Comparison of ENCODE assay signal across 16 mouse cellular contexts in the genomic region with DNA sequence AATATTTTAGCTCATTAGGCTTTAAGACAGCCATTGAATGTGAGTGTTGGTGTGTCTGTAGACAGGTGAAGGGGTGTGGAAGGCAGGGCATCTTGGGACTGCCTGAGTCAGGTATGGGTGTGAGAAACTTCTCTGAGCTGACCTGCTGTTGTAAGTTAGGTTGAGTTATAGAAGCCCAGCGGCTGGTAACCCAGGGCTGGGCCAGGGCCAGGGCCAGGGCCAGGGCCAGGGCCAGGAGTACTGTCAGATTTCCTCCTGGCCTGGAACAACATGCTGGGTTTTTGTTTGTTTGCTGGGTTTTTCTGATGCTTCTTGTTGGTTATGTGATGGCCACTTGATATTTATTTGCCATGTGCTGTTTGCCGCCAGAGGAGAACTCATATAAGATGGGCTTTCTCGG.
"Had no signal": no experiment of that assay in that cellular context is flagged by ENCODE, and none has a peak within 500 bp of the region (broad histone marks: within the 10 kb centered on the region; RNA-seq: fewer than 3 reads in every experiment).

No protein-coding gene starts in this region.

- H3K27ac ChIP-seq: neural tube, embryonic 13.5 days; neural tube, embryonic 15.5 days; stomach, embryonic 15.5 days; stomach, postnatal 0 days had no signal

- H3K4me3 ChIP-seq: neural tube, embryonic 13.5 days; neural tube, embryonic 15.5 days; stomach, embryonic 15.5 days had no signal

- DNase-seq: retina, postnatal 1 day; right cerebral cortex, adult 18-20 months; right cerebral cortex, postnatal 14 days; right cerebral cortex, postnatal 25 days; right cerebral cortex, postnatal 4 days; spleen, adult 18-20 months; thymus, adult 18-20 months; thymus, adult 2 months; thymus, postnatal 14 days; thymus, postnatal 25 days; thymus, postnatal 36 days; thymus, postnatal 4 days had no signal
